Mouse (Mus musculus) bone marrow, adult 2 months (tissue): ENCODE results near the gene Traf2.
A peak's percentile ranks its signal among the peaks of the same experiment; 100 is the strongest.

Experiments used
- CTCF ChIP-seq: fragments of 200-500 bp; IDR thresholded peaks from 2 replicates; pipeline ENCODE4 v1.5.1; 2011; ENCODE audit warnings: low read length, control low read depth; ENCODE audit not compliant: control insufficient read depth, insufficient read depth
- POLR2A ChIP-seq: fragments of 200-500 bp; IDR thresholded peaks from 2 replicates; pipeline ENCODE4 v1.6.1; 2011; ENCODE audit warnings: low read depth, mild to moderate bottlenecking, control low read depth, low read length, borderline replicate concordance; ENCODE audit not compliant: control insufficient read depth

DNA sequence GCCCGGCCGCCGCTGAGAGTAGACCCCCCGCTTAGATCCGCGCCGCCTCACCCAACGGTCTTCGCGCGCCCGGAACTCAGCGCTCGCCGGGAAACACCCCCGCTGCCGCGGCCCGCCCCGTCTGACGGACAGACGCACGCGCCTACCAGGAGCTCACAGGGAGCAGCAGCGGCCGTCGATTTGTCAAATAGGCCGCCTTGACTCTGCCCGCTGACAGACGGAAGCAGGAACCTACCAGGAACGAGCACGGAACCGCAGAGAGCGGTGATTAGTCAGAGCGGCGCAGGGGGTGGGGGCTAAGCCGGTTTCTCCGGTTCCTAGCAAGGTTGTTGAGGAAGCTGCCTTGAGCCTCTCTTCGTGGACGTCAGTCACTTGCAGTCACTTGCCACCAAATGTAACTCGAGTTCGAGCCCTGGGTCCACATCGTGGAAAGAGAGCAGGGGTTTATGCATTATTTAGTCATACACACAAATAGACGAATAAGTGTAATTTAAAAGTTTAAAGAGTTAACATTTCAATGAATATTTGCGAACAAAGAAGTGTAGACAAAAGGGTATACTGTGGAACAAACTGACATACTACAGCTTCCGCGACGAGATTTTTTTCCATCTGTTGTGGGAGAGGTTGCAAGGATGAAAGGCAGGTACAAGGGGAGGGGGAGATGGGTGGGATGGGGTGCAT is at the start of gene Traf2:
- TF ChIP-seq CTCF (no peak), POLR2A (peak; percentile 71; the same call in 1 of the 2 replicates)
